Mouse (Mus musculus): ENCODE measurements around the gene Plbd2. TPM values are rescaled to one million over a fixed set of nuclear protein-coding genes. Genes with fewer than 3 reads are reported as not detected.

The Plbd2 gene
- polyA plus RNA-seq, 1 experiment, result 53.5 TPM

DNA sequence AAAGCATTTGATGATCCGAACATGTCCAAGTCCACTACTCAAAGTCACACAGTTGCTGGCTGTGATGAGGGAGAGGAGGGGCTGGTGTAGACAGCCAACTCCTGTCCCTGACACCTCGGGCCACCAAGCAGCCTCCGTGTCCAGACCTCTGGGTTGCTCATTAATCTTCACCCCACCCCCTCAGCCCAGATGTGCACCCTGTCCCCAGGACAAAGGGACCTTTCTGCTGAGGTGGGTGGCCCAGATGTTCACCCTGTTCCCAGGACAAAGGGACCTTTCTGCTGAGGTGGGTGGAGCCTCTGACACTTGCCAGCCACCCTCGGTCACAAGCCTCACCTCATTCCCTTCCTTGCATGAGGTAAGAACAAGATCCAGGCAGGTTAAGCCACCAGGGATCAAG, 31.9 kb downstream of the Plbd2 start:
- TF ChIP-seq CTCF (IDR thresholded peaks at IDR 0.05; ENCODE audit: borderline replicate concordance, insufficient read depth, low read depth, low read length) (no peak), POLR2A (IDR thresholded peaks at IDR 0.05; ENCODE audit: borderline replicate concordance, insufficient read depth, low read length) (no peak)
- no peaks in the 10 kb centered on the region for H3K27me3 ChIP-seq (ENCODE audit: control insufficient read depth, insufficient read depth, low read length)
- H3K27ac ChIP-seq (ENCODE audit: insufficient read depth, low read length), result no peak overlapping the region
- H3K4me3 ChIP-seq (replicated peaks; ENCODE audit: insufficient read depth, low read depth, low read length), result no peak overlapping the region
- 56% methylated on average over 4 of the region's 4 CpGs for WGBS
- DNase-seq, result no peak
- no peaks in the 10 kb centered on the region for H3K4me1 ChIP-seq (ENCODE audit: control insufficient read depth, insufficient read depth, low read length)

DNA sequence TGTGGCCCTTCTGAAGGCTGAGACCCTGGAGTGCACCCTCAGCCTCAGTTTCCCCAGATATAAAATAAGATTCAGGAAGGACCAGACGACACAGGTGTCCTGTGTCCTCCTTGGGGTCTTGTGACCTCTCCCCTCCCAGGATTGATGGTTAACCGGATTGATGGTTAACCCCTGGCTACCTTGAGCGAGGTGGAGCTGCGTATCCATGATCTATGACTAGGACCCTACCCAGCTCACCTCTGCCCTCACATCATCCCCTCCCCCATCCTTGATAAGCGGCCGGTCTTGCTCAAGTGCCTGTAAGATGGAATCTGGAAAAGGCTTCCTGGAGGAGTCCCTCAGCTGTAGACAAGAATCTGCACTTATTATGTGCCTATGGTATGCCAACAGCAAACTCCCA, 34.6 kb downstream of the Plbd2 start:
- WGBS, result 88% methylated on average over 6 of the region's 6 CpGs
- H3K27ac ChIP-seq (ENCODE audit: insufficient read depth, low read length), result no peak overlapping the region
- no peaks in the 10 kb centered on the region for H3K4me1 ChIP-seq (ENCODE audit: control insufficient read depth, insufficient read depth, low read length)
- H3K27me3 ChIP-seq (ENCODE audit: control insufficient read depth, insufficient read depth, low read length), result no peaks in the 10 kb centered on the region
- no peak for DNase-seq
- H3K4me3 ChIP-seq (replicated peaks; ENCODE audit: insufficient read depth, low read depth, low read length), result no peak overlapping the region
- TF ChIP-seq POLR2A (IDR thresholded peaks at IDR 0.05; ENCODE audit: borderline replicate concordance, insufficient read depth, low read length), result no peak
- no peak for TF ChIP-seq CTCF (IDR thresholded peaks at IDR 0.05; ENCODE audit: borderline replicate concordance, insufficient read depth, low read depth, low read length)

DNA sequence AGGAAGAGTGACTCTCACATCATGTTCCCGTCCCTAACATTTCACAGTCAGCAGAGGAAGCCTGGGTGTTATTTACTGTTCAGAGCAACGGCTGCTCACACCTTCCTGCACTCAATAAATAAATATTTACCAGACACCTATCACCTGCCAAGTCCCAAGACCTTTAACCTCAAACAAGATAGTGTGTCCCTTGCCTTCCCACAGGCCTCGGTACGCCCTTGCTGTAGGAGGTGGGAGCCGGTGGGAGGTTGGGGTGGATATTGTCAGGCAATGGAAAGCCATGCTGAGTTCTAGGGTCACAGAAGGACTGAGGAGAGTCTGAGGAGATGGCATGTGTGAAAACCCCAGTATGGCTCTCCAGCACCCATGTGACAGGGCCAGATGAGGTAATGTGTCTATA, 35.1 kb downstream of the Plbd2 start:
- 90% methylated on average over 5 of the region's 5 CpGs for WGBS

DNA sequence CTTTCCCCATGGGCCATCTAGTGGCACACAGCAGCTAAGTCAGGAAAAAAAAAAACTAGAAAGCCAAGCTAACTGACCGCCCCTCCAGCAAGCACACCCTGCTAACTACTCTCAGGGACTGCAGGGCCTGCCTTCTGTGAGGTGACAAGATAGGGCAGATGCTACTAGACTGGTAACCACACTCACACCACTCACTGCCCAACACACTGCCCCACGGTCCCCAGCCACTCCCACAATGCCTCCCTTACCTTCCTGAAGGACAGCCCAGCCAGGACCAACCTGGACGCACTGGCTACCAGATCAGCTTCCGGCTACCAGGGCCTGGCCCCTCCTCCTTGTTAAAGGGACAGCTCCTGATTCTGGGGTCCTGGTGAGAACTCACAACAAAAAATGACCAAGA, 36.4 kb downstream of the Plbd2 start:
- no peaks in the 10 kb centered on the region for H3K27me3 ChIP-seq (ENCODE audit: control insufficient read depth, insufficient read depth, low read length)
- WGBS, result 21% methylated on average over 4 of the region's 4 CpGs
- no peaks in the 10 kb centered on the region for H3K4me1 ChIP-seq (ENCODE audit: control insufficient read depth, insufficient read depth, low read length)
- TF ChIP-seq CTCF (IDR thresholded peaks at IDR 0.05; ENCODE audit: borderline replicate concordance, insufficient read depth, low read depth, low read length), result no peak
- TF ChIP-seq POLR2A (IDR thresholded peaks at IDR 0.05; ENCODE audit: borderline replicate concordance, insufficient read depth, low read length), result no peak
- H3K4me3 ChIP-seq (replicated peaks; ENCODE audit: insufficient read depth, low read depth, low read length), result peak overlapping the region; percentile 14
- no peak overlapping the region for H3K27ac ChIP-seq (ENCODE audit: insufficient read depth, low read length)
- no peak for DNase-seq

More for the DNA sequence above, 35.1 kb downstream of the Plbd2 start:
- TF ChIP-seq CTCF (IDR thresholded peaks at IDR 0.05; ENCODE audit: borderline replicate concordance, insufficient read depth, low read depth, low read length), result no peak
- TF ChIP-seq POLR2A (IDR thresholded peaks at IDR 0.05; ENCODE audit: borderline replicate concordance, insufficient read depth, low read length), result no peak
- Histone ChIP-seq H3K27me3 (ENCODE audit: control insufficient read depth, insufficient read depth, low read length) (no peaks in the 10 kb centered on the region), H3K4me3 (replicated peaks; ENCODE audit: insufficient read depth, low read depth, low read length) (no peak overlapping the region), H3K27ac (ENCODE audit: insufficient read depth, low read length) (no peak overlapping the region), H3K4me1 (ENCODE audit: control insufficient read depth, insufficient read depth, low read length) (no peaks in the 10 kb centered on the region)
- no peak for DNase-seq

DNA sequence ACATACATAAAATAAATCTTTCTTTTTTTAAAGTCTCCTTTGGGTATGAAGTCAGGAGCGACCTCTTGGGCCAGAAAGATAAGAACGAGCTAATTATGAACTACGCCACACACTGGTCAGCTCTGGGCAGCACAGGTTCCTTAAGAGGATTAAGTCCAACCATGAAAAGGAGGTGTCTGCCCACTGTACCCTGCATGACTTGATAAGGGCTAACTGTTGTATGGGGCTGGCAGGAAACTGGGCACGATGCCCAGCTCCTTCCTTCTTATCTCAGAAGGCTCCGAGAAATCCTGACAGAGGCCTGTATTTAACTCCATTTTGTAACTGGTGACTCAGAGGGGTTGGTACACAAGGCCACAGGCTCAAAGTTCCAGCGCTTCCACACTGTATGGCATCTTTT, 37.6 kb downstream of the Plbd2 start:
- no peak for DNase-seq
- TF ChIP-seq CTCF (IDR thresholded peaks at IDR 0.05; ENCODE audit: borderline replicate concordance, insufficient read depth, low read depth, low read length) (no peak), POLR2A (IDR thresholded peaks at IDR 0.05; ENCODE audit: borderline replicate concordance, insufficient read depth, low read length) (no peak)
- Histone ChIP-seq H3K27ac (ENCODE audit: insufficient read depth, low read length) (no peak overlapping the region), H3K4me1 (ENCODE audit: control insufficient read depth, insufficient read depth, low read length) (no peaks in the 10 kb centered on the region), H3K27me3 (ENCODE audit: control insufficient read depth, insufficient read depth, low read length) (no peaks in the 10 kb centered on the region), H3K4me3 (replicated peaks; ENCODE audit: insufficient read depth, low read depth, low read length) (no peak overlapping the region)
- 69% methylated on average over 6 of the region's 6 CpGs for WGBS

DNA sequence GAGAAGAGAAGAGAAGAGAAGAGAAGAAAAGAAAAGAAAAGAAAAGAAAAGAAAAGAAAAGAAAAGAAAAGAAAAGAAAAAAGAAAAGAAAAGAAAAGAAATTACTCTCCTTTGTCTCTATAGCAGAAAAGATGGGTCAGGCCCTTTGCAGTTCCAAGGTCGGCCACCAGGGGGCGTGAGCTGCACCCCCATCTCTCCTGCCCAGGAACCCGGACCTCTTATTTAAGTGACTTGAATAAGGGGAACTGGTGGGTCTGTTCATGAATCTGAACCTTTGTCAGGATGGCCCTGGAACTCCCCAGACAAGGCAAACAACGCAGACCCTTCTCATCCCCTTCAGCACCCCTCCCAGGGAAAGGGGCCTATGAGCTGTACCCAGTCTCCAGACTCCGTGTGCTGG, 38.4 kb downstream of the Plbd2 start:
- no peaks in the 10 kb centered on the region for H3K27me3 ChIP-seq (ENCODE audit: control insufficient read depth, insufficient read depth, low read length)
- peak; percentile 48; the same call in 1 of the 2 replicates for TF ChIP-seq CTCF (IDR thresholded peaks at IDR 0.05; ENCODE audit: borderline replicate concordance, insufficient read depth, low read depth, low read length)
- TF ChIP-seq POLR2A (IDR thresholded peaks at IDR 0.05; ENCODE audit: borderline replicate concordance, insufficient read depth, low read length), result no peak
- peak in 1 of 2 experiments; percentile 37 for DNase-seq
- no peak overlapping the region for H3K4me3 ChIP-seq (replicated peaks; ENCODE audit: insufficient read depth, low read depth, low read length)
- no peaks in the 10 kb centered on the region for H3K4me1 ChIP-seq (ENCODE audit: control insufficient read depth, insufficient read depth, low read length)
- no peak overlapping the region for H3K27ac ChIP-seq (ENCODE audit: insufficient read depth, low read length)
- 35% methylated on average over 5 of the region's 5 CpGs for WGBS

DNA sequence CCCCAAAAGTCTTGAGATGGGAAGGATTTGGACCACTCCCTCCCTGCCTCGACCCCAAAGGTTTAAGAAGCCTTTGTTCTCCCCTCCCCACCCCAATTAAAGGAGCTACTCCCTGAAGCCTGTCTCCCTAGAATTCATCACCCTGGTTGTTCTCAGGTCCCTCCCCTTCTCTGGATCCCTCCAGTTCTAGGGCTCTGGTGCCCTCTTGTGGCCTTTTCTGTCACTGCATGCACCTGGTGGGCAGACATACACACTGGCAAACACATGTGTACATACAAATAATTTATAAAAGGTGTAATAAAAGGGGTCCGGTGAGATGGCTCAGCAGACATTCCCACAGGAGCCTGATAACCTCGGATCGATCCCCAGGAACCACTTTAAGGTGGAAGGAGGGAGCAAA, 39.1 kb downstream of the Plbd2 start:
- WGBS, result 78% methylated on average over 4 of the region's 4 CpGs
- Histone ChIP-seq H3K4me1 (ENCODE audit: control insufficient read depth, insufficient read depth, low read length) (no peaks in the 10 kb centered on the region), H3K27me3 (ENCODE audit: control insufficient read depth, insufficient read depth, low read length) (no peaks in the 10 kb centered on the region), H3K27ac (ENCODE audit: insufficient read depth, low read length) (no peak overlapping the region), H3K4me3 (replicated peaks; ENCODE audit: insufficient read depth, low read depth, low read length) (no peak overlapping the region)
- DNase-seq, result no peak
- TF ChIP-seq POLR2A (IDR thresholded peaks at IDR 0.05; ENCODE audit: borderline replicate concordance, insufficient read depth, low read length), result no peak
- 0 out of 2 replicates have a peak, but pooled peaks have one; percentile 12 for TF ChIP-seq CTCF (IDR thresholded peaks at IDR 0.05; ENCODE audit: borderline replicate concordance, insufficient read depth, low read depth, low read length)

DNA sequence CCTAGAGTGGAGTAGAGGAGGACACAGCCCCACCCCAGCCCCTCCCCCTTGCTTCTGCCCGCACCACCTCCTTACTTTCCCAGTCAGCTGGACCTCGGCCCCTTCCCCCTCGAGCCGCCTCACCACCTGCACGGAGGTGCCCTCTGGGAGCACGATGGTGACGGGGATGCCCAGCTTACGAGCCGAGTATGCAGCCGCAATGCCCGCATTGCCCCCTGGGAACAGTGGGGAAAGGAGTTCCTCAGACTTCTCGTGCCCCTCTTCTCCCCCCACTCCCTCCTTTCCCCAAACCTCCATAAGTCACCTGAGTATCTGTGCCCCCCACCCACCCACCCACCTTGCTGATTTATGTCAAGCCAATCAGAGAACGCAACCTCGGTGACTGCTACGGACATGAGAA, 41.5 kb downstream of the Plbd2 start:
- TF ChIP-seq POLR2A (IDR thresholded peaks at IDR 0.05; ENCODE audit: borderline replicate concordance, insufficient read depth, low read length) (no peak), CTCF (IDR thresholded peaks at IDR 0.05; ENCODE audit: borderline replicate concordance, insufficient read depth, low read depth, low read length) (no peak)
- Histone ChIP-seq H3K4me3 (replicated peaks; ENCODE audit: insufficient read depth, low read depth, low read length) (no peak overlapping the region), H3K4me1 (ENCODE audit: control insufficient read depth, insufficient read depth, low read length) (no peaks in the 10 kb centered on the region), H3K27me3 (ENCODE audit: control insufficient read depth, insufficient read depth, low read length) (no peaks in the 10 kb centered on the region), H3K27ac (ENCODE audit: insufficient read depth, low read length) (no peak overlapping the region)
- DNase-seq, result no peak
- 66% methylated on average over 15 of the region's 15 CpGs for whole genome bisulfite sequencing
